Mouse (Mus musculus) embryonic facial prominence, embryonic 12.5 days (tissue): ENCODE results near the gene A730071L15Rik. TPM values are rescaled to one million over a fixed set of nuclear protein-coding genes. Genes with fewer than 3 reads are reported as not detected.

ENCODE experiments used
- ATAC-seq: fragments of 200-750 bp; cut with Nextera tagmentation; 2 replicates; pipeline ENCODE4 v1.8.0; 2017; ENCODE audit not compliant: insufficient number of reproducible peaks, insufficient read depth, low FRiP score, low TSS enrichment
- H3K27ac ChIP-seq: fragments of 300-500 bp; sonication (generic); 2 replicates; pipeline ENCODE4 v1.5.1; 2016; ENCODE audit warnings: mild to moderate bottlenecking
- H3K27me3 ChIP-seq: fragments of 300-500 bp; sonication (generic); 2 replicates; pipeline ENCODE4 v1.6.1; 2016; ENCODE audit warnings: mild to moderate bottlenecking, moderate library complexity
- H3K36me3 ChIP-seq: fragments of 300-500 bp; sonication (generic); 2 replicates; pipeline ENCODE4 v1.6.1; 2016; ENCODE audit warnings: mild to moderate bottlenecking
- H3K4me1 ChIP-seq: fragments of 300-500 bp; sonication (generic); 2 replicates; pipeline ENCODE4 v1.6.1; 2016
- H3K4me2 ChIP-seq: fragments of 300-500 bp; sonication (generic); replicated peaks from 2 replicates; pipeline ENCODE4 v1.6.1; 2016; ENCODE audit warnings: mild to moderate bottlenecking, moderate library complexity
- H3K4me3 ChIP-seq: fragments of 300-500 bp; sonication (generic); 2 replicates; pipeline ENCODE4 v1.5.1; 2016; ENCODE audit warnings: mild to moderate bottlenecking
- H3K9ac ChIP-seq: fragments of 300-500 bp; sonication (generic); 2 replicates; pipeline ENCODE4 v1.6.1; 2016; ENCODE audit warnings: mild to moderate bottlenecking, moderate library complexity
- H3K9me3 ChIP-seq: fragments of 300-500 bp; sonication (generic); 2 replicates; pipeline ENCODE4 v1.6.1; 2016; ENCODE audit warnings: mild to moderate bottlenecking, moderate library complexity
- WGBS: fragments of 180-500 bp; shearing (Covaris S2); methylation state at CpG from one replicate; pipeline ENCODE4 v1.1.7; 2016; 5-methylcytosine and 5-hydroxymethylcytosine counted together
- polyA plus RNA-seq: library from polyadenylated mRNA; unstranded; fragments of >200 nt; fragmentation: Nextera tagmentation; extraction: Ambion mirVana; gene quantifications from 2 replicates; pipeline ENCODE4 v1.2.1, GENCODE M21; 2016

Gene A730071L15Rik
- polyA plus RNA-seq, 1 experiment from 2014 or later, result 0.28 TPM

- H3K4me2 ChIP-seq, result no peak overlapping the region
- no peak for ATAC-seq
Measured at GRCm38 (mm10) chr11:6219967-6220366, 20.1 kb downstream of the A730071L15Rik start.

GRCm38 (mm10) chr11:6222187-6222586 lies 22.4 kb downstream of the A730071L15Rik start:
- 90% methylated on average over 10 of the region's 10 CpGs for WGBS
- H3K4me3 ChIP-seq, result no peak overlapping the region
- H3K4me2 ChIP-seq, result no peak overlapping the region
- no peak overlapping the region for H3K9ac ChIP-seq
- H3K27me3 ChIP-seq, result no peaks in the 10 kb centered on the region
- H3K9me3 ChIP-seq, result no peaks in the 10 kb centered on the region
- H3K27ac ChIP-seq, result no peak overlapping the region
- no peaks in the 10 kb centered on the region for H3K36me3 ChIP-seq
- H3K4me1 ChIP-seq, result no peaks in the 10 kb centered on the region
- ATAC-seq, result no peak

More at GRCm38 (mm10) chr11:6219967-6220366, 20.1 kb downstream of the A730071L15Rik start:
- Histone ChIP-seq H3K4me3 (no peak overlapping the region), H3K36me3 (no peaks in the 10 kb centered on the region), H3K27ac (no peak overlapping the region), H3K9ac (no peak overlapping the region), H3K27me3 (no peaks in the 10 kb centered on the region), H3K9me3 (no peaks in the 10 kb centered on the region), H3K4me1 (no peaks in the 10 kb centered on the region)
- 84% methylated on average over 6 of the region's 6 CpGs for WGBS

- no peaks in the 10 kb centered on the region for H3K9me3 ChIP-seq
- no peaks in the 10 kb centered on the region for H3K27me3 ChIP-seq
- WGBS, result 78% methylated on average over 14 of the region's 14 CpGs
- no peak overlapping the region for H3K4me3 ChIP-seq
- H3K9ac ChIP-seq, result no peak overlapping the region
- H3K4me2 ChIP-seq, result no peak overlapping the region
- H3K27ac ChIP-seq, result no peak overlapping the region
- ATAC-seq, result no peak
- H3K36me3 ChIP-seq, result no peaks in the 10 kb centered on the region
- no peaks in the 10 kb centered on the region for H3K4me1 ChIP-seq
Measured at GRCm38 (mm10) chr11:6224541-6225229, 24.9 kb downstream of the A730071L15Rik start.

- WGBS, result 88% methylated on average over 7 of the region's 7 CpGs
- no peaks in the 10 kb centered on the region for H3K36me3 ChIP-seq
- no peak within 1 kb of the TSS for H3K4me2 ChIP-seq
- no peak for ATAC-seq
- no peak within 1 kb of the TSS for H3K9ac ChIP-seq
- no peaks in the 10 kb centered on the region for H3K27me3 ChIP-seq
- no peaks in the 10 kb centered on the region for H3K4me1 ChIP-seq
- H3K4me3 ChIP-seq, result no peak within 1 kb of the TSS
- H3K9me3 ChIP-seq, result 0 out of 2 replicates have a peak, but pooled peaks cover under 1% of the 10 kb centered on the region
- no peak within 1 kb of the TSS for H3K27ac ChIP-seq
Measured at GRCm38 (mm10) chr11:6230012-6230411, 30.2 kb downstream of the A730071L15Rik start, which contains the start of gene Npc1l1. TSS of gene Npc1l1 (minus strand) at chr11:6230143.

- Histone ChIP-seq H3K9ac (no peak overlapping the region), H3K4me2 (no peak overlapping the region), H3K9me3 (0 out of 2 replicates have a peak, but pooled peaks cover 3% of the 10 kb centered on the region), H3K27me3 (no peaks in the 10 kb centered on the region), H3K4me3 (no peak overlapping the region), H3K4me1 (no peaks in the 10 kb centered on the region), H3K36me3 (no peaks in the 10 kb centered on the region), H3K27ac (no peak overlapping the region)
- 81% methylated on average over 4 of the region's 4 CpGs for WGBS
- no peak for ATAC-seq
Measured at GRCm38 (mm10) chr11:6233025-6233424, 33.2 kb downstream of the A730071L15Rik start.

GRCm38 (mm10) chr11:6244707-6245106 lies 44.9 kb downstream of the A730071L15Rik start:
- H3K36me3 ChIP-seq, result no peaks in the 10 kb centered on the region
- H3K9me3 ChIP-seq, result no peaks in the 10 kb centered on the region
- no peak for ATAC-seq
- H3K4me1 ChIP-seq, result no peaks in the 10 kb centered on the region
- no peaks in the 10 kb centered on the region for H3K27me3 ChIP-seq
- no peak overlapping the region for H3K4me3 ChIP-seq
- no peak overlapping the region for H3K4me2 ChIP-seq
- H3K27ac ChIP-seq, result no peak overlapping the region
- WGBS, result 49% methylated on average over 19 of the region's 19 CpGs
- H3K9ac ChIP-seq, result no peak overlapping the region

Other genes with a start within 250 kb of the A730071L15Rik start
- 2.7 and 3.5 TPM in 2 replicates for gene Gck, start 249.9 kb upstream of the A730071L15Rik start, polyA plus RNA-seq
- 57.7 and 58.2 TPM in 2 replicates for gene Ykt6, start 244.3 kb upstream of the A730071L15Rik start, polyA plus RNA-seq
- 2.4 and 2.6 TPM in 2 replicates for gene Camk2b, start 133.7 kb upstream of the A730071L15Rik start, polyA plus RNA-seq
- 49.5 and 50.8 TPM in 2 replicates for gene Nudcd3, start 386 bp downstream of the A730071L15Rik start, polyA plus RNA-seq
- 0.05 and 0.08 TPM in 2 replicates for gene Npc1l1, start 30.1 kb downstream of the A730071L15Rik start, polyA plus RNA-seq
- gene Ddx56, start 67.7 kb downstream of the A730071L15Rik start, polyA plus RNA-seq, result 105 and 106 TPM in 2 replicates
- gene Tmed4, start 74.8 kb downstream of the A730071L15Rik start, polyA plus RNA-seq, result 114 and 116 TPM in 2 replicates
- gene Ogdh, start 91.6 kb downstream of the A730071L15Rik start, polyA plus RNA-seq, result 96.0 and 99.9 TPM in 2 replicates
- gene Zmiz2, start 189.0 kb downstream of the A730071L15Rik start, polyA plus RNA-seq, result 11.9 and 12.5 TPM in 2 replicates
- 5,090 and 5,096 TPM in 2 replicates for gene Ppia, start 215.4 kb downstream of the A730071L15Rik start, polyA plus RNA-seq
- 693 and 728 TPM in 2 replicates for gene H2afv, start 244.4 kb downstream of the A730071L15Rik start, polyA plus RNA-seq